Mouse (Mus musculus) right cerebral cortex, postnatal 25 days (tissue): ENCODE measurements at regions not wholly inside any gene's neighbourhood (a gene's known extent, or its start where the extent isn't known, plus 50 kb on each side); places are given as distances from the start of the nearest gene placed in this dataset.
A peak's percentile ranks its signal among the peaks of the same experiment; 100 is the strongest.

Source experiments
- DNase-seq: peaks from one replicate; pipeline ENCODE4 v3.0.0; 2022

DNA sequence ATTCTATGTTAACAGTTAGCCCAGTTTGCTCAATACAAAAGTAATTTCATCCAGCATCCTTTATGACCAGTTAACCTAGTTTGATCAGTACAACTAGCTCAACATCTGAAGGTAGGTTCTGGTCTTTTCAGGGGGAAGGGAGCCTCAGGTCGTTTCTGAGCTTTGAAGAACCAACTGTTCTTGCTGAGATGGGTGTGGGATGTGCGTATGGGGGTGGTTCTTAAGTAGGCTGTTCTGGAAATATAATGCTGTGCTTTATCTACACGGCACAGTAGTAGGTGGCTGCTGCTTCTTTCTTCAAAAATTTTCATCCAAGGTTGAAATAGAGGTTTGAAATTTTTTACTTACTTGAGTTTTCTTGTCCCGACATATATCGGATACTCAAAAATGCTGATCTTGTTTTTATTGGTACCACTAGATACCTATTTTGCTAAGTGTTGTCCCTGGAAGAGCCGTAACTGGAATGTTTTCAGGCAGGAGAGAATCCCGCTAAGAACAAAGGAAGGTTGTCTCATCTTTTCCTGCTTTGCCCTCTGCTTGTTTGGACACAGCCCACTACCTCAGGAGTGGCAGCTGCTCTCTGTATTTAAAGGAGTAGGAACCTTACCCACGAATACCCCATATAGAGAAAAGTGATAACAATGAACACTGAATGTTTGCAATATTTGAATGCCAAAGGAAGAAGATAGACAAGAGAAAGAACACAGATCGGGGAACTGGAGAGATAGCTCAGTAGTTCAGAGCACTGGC is 275.5 kb downstream of the Cdh10 start:
- peak; percentile 24 for DNase-seq

DNA sequence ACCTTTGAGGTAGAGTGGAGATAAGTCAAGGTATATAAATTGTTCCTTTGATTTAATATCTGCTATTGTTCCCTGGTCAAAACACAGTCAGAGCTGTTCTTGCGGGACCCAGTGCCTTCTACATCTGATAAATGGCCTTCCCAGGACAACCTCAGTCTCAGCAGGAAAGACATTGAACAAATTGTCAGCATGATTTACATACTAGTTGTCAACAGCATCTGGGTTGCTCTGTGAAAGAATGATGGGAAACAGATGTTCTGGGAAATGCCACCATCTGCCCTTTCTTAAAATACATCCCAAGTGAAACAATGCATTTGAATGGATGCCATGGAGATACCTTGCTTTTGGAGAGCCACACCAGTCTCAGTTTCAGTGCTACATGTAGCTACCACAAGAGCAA is 296.2 kb downstream of the Cdh10 start:
- DNase-seq, result no peak

DNA sequence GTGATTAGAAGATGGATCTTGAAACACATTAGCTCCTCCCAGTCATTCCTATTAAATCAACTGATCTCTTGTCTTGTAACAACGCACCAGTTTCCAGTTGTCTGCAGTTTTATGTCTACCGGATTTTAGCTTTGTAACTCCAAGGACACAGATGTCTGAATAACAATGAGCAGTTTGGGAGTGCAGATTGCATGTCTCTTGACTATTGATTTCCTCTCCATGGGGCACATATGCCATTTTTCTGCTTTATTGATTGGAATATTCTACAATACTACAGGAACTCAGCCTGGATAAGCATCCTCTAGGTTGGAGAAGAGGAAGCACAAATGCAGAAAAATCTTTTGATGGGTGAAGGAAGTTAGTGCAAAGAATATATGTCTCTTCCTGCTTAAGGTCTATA is 300.2 kb downstream of the Cdh10 start:
- DNase-seq, result no peak

DNA sequence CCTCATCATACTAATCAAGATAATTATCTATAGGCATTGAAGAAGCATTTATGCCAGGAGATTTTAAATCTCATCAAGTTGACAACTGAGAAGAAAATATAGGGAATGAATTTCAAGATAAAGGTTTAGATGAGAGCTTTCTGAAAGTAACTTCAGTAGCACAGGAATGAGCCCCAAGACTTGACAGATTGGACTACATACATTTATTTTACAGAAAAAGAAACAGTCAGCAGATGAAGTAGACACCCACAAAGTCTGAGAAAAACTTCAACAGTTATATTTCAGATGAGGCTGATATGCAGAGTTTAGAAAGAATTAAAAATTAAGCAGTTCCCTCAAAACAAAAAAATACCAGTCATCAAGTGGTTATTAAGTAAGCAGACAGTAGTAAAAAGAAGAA is 308.7 kb downstream of the Cdh10 start:
- DNase-seq, result no peak

DNA sequence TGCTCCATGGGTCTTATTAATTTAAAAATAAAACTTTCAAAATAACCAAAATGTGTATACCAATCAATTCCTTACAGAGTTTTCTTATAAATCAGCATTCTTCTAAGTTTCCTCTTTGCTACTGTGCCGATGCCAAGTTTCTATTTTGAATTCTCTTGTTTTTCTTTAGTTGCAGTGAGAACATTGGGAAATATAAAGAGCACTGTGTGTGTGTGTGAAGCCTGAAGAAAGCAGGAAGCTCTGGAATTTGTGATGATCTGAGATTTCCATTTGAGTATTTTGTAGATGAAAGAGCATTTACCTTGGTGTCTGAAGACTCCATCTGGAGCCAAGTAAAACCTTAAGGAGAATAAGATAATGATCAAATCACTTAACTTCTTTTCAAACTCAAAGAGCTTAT is 310.6 kb downstream of the Cdh10 start:
- no peak for DNase-seq

DNA sequence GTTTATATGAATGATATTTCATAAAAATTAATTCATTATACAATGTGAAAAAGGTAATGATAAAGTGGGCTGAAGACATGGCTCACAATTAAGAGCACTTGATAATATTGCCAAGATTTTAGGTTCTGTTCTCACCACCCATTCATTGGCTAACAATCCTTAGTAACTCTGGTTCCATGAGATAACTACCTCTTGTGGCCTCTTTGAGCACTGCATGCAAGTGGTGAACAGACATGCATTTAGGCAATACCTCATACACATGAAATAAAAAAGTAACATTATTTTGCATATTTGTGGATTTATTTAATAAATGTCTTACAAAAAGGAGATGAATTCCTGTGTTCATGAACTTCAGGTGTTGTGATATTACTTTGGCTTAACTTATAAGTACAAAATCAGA is 334.9 kb downstream of the Cdh10 start:
- DNase-seq, result no peak

DNA sequence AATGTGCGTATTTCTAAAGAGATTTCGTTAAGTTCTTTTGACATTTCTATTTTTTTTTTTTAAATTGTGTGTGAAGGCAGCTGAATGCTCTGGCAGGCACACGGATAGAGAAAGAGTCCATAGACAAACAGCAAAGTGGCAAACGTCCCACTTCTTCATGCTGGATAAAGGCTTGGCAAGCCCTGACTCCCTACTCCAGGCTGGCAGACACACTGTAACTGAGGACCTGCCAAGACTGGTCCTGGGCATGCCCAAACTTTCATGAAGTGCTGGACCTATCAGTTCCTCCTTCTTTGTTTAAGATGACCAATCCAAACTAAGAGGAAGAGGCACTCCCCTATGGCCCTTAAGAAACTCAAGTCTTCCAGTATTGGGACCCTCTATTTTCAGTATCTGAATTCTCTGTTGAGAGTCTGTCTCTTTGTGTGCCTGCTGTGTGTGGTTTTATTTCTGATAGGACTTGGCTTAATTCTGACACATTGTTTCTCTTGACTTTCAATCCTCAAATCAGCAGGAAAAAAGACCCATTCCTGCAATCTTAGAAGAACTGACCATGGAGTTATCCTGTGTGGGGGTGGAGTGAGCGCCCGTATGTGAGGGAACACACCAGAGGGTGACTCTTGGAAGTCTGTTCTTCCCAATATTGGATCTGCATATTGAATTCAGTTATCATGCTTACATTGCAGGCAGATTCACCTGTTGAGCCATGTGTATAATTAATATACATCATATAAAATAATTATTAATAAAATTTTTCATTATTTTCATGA is 343.6 kb downstream of the Cdh10 start:
- no peak for DNase-seq

DNA sequence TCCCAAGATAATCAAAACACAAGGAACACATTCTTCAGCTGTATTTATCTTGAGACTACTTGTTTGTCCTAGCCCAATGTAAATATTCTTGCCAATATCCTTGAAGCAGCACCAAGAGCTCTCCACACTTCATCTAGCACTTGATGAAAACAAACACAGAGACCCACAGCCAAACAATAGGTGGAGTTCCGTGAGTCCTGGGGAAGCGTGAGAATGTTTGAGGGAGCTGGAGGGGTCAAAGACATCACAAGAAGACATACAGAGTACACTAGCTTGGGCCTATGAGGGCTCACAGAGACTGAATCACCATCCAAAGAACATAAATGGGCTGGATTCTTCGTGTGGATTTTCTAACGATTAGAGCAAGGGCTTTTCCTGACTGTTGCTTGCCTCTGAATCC is 356.7 kb downstream of the Cdh10 start:
- DNase-seq, result no peak
